Mouse (Mus musculus): ENCODE data around the gene Snapc2.
"Not testable (repeated sequence)": the region's sequence is repeated elsewhere in the genome, so short reads cannot be mapped to it uniquely, and the experiment has no call there.

Gene Snapc2

GRCm38 (mm10) chr8:4237814-4238433 is 15.0 kb upstream of the Snapc2 start:
- DNase-seq (ENCODE audit: low spot score in 2 of 2) = no peak

GRCm38 (mm10) chr8:4238434-4239192 is 14.3 kb upstream of the Snapc2 start, which contains the start of the genes Map2k7 and Gm49320:
Map2k7 (plus strand) TSS chr8:4238740.
Gm49320 (plus strand) TSS chr8:4238865.
- DNase-seq (ENCODE audit: low spot score in 2 of 2) = peak; percentile 100

GRCm38 (mm10) chr8:4239193-4239890 is 13.5 kb upstream of the Snapc2 start:
- no peak for DNase-seq (ENCODE audit: low spot score in 2 of 2)

GRCm38 (mm10) chr8:4245061-4245460 is 7.8 kb upstream of the Snapc2 start:
- DNase-seq (ENCODE audit: low spot score in 2 of 2) = no peak

- DNase-seq (ENCODE audit: low spot score in 2 of 2) = peak in 1 of 2 experiments; percentile 5
Observed at GRCm38 (mm10) chr8:4245737-4246136, 7.1 kb upstream of the Snapc2 start.

- peak in 1 of 2 experiments; percentile 3 for DNase-seq (ENCODE audit: low spot score in 2 of 2)
Observed at GRCm38 (mm10) chr8:4247241-4247640, 5.6 kb upstream of the Snapc2 start.

- DNase-seq (ENCODE audit: low spot score in 2 of 2) = peak in 1 of 2 experiments; percentile 12
Observed at GRCm38 (mm10) chr8:4247951-4248540, 4.8 kb upstream of the Snapc2 start, which contains the start of gene Tgfbr3l. Tgfbr3l (plus strand) TSS chr8:4248214.

- DNase-seq (ENCODE audit: low spot score in 2 of 2) = no peak
Observed at GRCm38 (mm10) chr8:4249213-4249612, 3.7 kb upstream of the Snapc2 start.

GRCm38 (mm10) chr8:4250306-4250970 is 2.4 kb upstream of the Snapc2 start:
- peak; percentile 77 to 83 for DNase-seq (ENCODE audit: low spot score in 2 of 2)

GRCm38 (mm10) chr8:4252116-4252760 is 642 bp upstream of the Snapc2 start:
- no peak for DNase-seq (ENCODE audit: low spot score in 2 of 2)

GRCm38 (mm10) chr8:4254001-4254400 is 1.1 kb downstream of the Snapc2 start:
- DNase-seq (ENCODE audit: low spot score in 2 of 2) = peak in 1 of 2 experiments; percentile 49

- DNase-seq (ENCODE audit: low spot score in 2 of 2) = not testable (repeated sequence)
Observed at GRCm38 (mm10) chr8:4255471-4255870, 2.6 kb downstream of the Snapc2 start.

GRCm38 (mm10) chr8:4256911-4257310 is 4.0 kb downstream of the Snapc2 start:
- peak; percentile 73 to 82 for DNase-seq (ENCODE audit: low spot score in 2 of 2)

- no peak for DNase-seq (ENCODE audit: low spot score in 2 of 2)
Observed at GRCm38 (mm10) chr8:4257350-4257749, 4.5 kb downstream of the Snapc2 start.

- DNase-seq (ENCODE audit: low spot score in 2 of 2) = peak; percentile 80 to 85
Observed at GRCm38 (mm10) chr8:4258233-4258632, 5.4 kb downstream of the Snapc2 start.

- DNase-seq (ENCODE audit: low spot score in 2 of 2) = peak in 1 of 2 experiments; percentile 49
Observed at GRCm38 (mm10) chr8:4258678-4259077, 5.8 kb downstream of the Snapc2 start.

GRCm38 (mm10) chr8:4259125-4259804 is 6.4 kb downstream of the Snapc2 start, which contains the start of gene Ctxn1:
Ctxn1 (minus strand) TSS chr8:4259274.
- peak; percentile 86 to 91 for DNase-seq (ENCODE audit: low spot score in 2 of 2)

- no peak for DNase-seq (ENCODE audit: low spot score in 2 of 2)
Observed at GRCm38 (mm10) chr8:4259805-4260170, 6.9 kb downstream of the Snapc2 start.

GRCm38 (mm10) chr8:4263105-4263791 is 10.4 kb downstream of the Snapc2 start:
- DNase-seq (ENCODE audit: low spot score in 2 of 2) = peak in 1 of 2 experiments; percentile 20

Data from frontal cortex, postnatal 14 days (tissue).